Mouse (Mus musculus) gonadal fat pad, adult 2 months (tissue): Measurements from ENCODE around the gene Trp63. TPM values are rescaled to one million over a fixed set of nuclear protein-coding genes. Genes with fewer than 3 reads are reported as not detected.
"Not testable (repeated sequence)": the region's sequence is repeated elsewhere in the genome, so short reads cannot be mapped to it uniquely, and the experiment has no call there.

ENCODE experiments used
- DNase-seq: peaks from one replicate; pipeline ENCODE4 v3.0.0-alpha.2; 2012; ENCODE audit warnings: low read depth
- polyA plus RNA-seq: library from polyadenylated mRNA; depleted of rRNA; stranded (reverse); fragments of >200 nt; gene quantifications from 2 replicates; pipeline ENCODE4 v1.2.3, GENCODE M21; 2012; rRNA removed

The Trp63 gene
- polyA plus RNA-seq = 21.1 and 28.7 TPM in 2 replicates

GRCm38 (mm10) chr16:25683531-25684248 lies at the start of gene Trp63:
Gene Trp63 (plus strand): TSS chr16:25683763.
- DNase-seq = no peak

GRCm38 (mm10) chr16:25644716-25645115 lies 38.8 kb upstream of the Trp63 start:
- DNase-seq = not testable (repeated sequence)

GRCm38 (mm10) chr16:25660510-25661235 lies 22.9 kb upstream of the Trp63 start:
- DNase-seq = no peak

- DNase-seq = no peak
Measured at GRCm38 (mm10) chr16:25663116-25663515, 20.4 kb upstream of the Trp63 start.

GRCm38 (mm10) chr16:25673861-25674440 lies 9.6 kb upstream of the Trp63 start:
- peak; percentile 27 for DNase-seq

- DNase-seq = no peak
Measured at GRCm38 (mm10) chr16:25680369-25680768, 3.2 kb upstream of the Trp63 start.

- no peak for DNase-seq
Measured at GRCm38 (mm10) chr16:25682533-25682932, 1.0 kb upstream of the Trp63 start.

- no peak for DNase-seq
Measured at GRCm38 (mm10) chr16:25684572-25684971, 1.0 kb downstream of the Trp63 start.

- no peak for DNase-seq
Measured at GRCm38 (mm10) chr16:25690612-25691011, 7.0 kb downstream of the Trp63 start.

- DNase-seq = no peak
Measured at GRCm38 (mm10) chr16:25701252-25701651, 17.7 kb downstream of the Trp63 start.

- no peak for DNase-seq
Measured at GRCm38 (mm10) chr16:25706260-25706659, 22.7 kb downstream of the Trp63 start.

- no peak for DNase-seq
Measured at GRCm38 (mm10) chr16:25715790-25716189, 32.2 kb downstream of the Trp63 start.

GRCm38 (mm10) chr16:25723131-25723530 lies 39.6 kb downstream of the Trp63 start:
- DNase-seq = no peak

- DNase-seq = no peak
Measured at GRCm38 (mm10) chr16:25727001-25727400, 43.4 kb downstream of the Trp63 start.

- DNase-seq = no peak
Measured at GRCm38 (mm10) chr16:25727957-25728506, 44.5 kb downstream of the Trp63 start.

GRCm38 (mm10) chr16:25736912-25737311 lies 53.3 kb downstream of the Trp63 start:
- DNase-seq = no peak

GRCm38 (mm10) chr16:25737623-25738050 lies 54.1 kb downstream of the Trp63 start:
- no peak for DNase-seq

GRCm38 (mm10) chr16:25746807-25747206 lies 63.2 kb downstream of the Trp63 start:
- no peak for DNase-seq

GRCm38 (mm10) chr16:25751866-25752265 lies 68.3 kb downstream of the Trp63 start:
- no peak for DNase-seq

GRCm38 (mm10) chr16:25758108-25758507 lies 74.5 kb downstream of the Trp63 start:
- DNase-seq = peak; percentile 65

- no peak for DNase-seq
Measured at GRCm38 (mm10) chr16:25765549-25765948, 82.0 kb downstream of the Trp63 start.

GRCm38 (mm10) chr16:25774611-25775010 lies 91.0 kb downstream of the Trp63 start:
- DNase-seq = no peak
